Mouse (Mus musculus) gastrocnemius, postnatal 25 days (tissue): ENCODE results near the gene Elfn1. TPM values are rescaled to one million over a fixed set of nuclear protein-coding genes. Genes with fewer than 3 reads are reported as not detected.
"Not testable (repeated sequence)": the region's sequence is repeated elsewhere in the genome, so short reads cannot be mapped to it uniquely, and the experiment has no call there.

ENCODE experiments used
- DNase-seq: peaks from one replicate; pipeline ENCODE4 v3.0.0; 2022
- total RNA-seq, 2 experiments: library from RNA; stranded (reverse); gene quantifications; 1 replicate in 1 of 2; 2 replicates in 1 of 2; pipeline ENCODE4 v1.2.3; 2021

The Elfn1 gene
- total RNA-seq, 2 experiments from 2014 or later, result not detected

- no peak for DNase-seq
Observed at GRCm38 (mm10) chr5:139976584-139976983, 68.8 kb downstream of the Elfn1 start.

GRCm38 (mm10) chr5:139977476-139977875 is 69.7 kb downstream of the Elfn1 start:
- DNase-seq, result no peak

GRCm38 (mm10) chr5:139978525-139979276 is 71.0 kb downstream of the Elfn1 start:
- no peak for DNase-seq

GRCm38 (mm10) chr5:139979371-139979770 is 71.6 kb downstream of the Elfn1 start:
- DNase-seq, result no peak

GRCm38 (mm10) chr5:139981976-139982375 is 74.2 kb downstream of the Elfn1 start:
- DNase-seq, result no peak

GRCm38 (mm10) chr5:139985073-139985746 is 77.5 kb downstream of the Elfn1 start:
- DNase-seq, result no peak

GRCm38 (mm10) chr5:139991531-139991930 is 83.8 kb downstream of the Elfn1 start:
- DNase-seq, result no peak

- DNase-seq, result not testable (repeated sequence)
Observed at GRCm38 (mm10) chr5:139998321-139998720, 90.6 kb downstream of the Elfn1 start.

GRCm38 (mm10) chr5:139998916-139999315 is 91.2 kb downstream of the Elfn1 start:
- DNase-seq, result no peak

GRCm38 (mm10) chr5:140002541-140002940 is 94.8 kb downstream of the Elfn1 start:
- DNase-seq, result no peak

GRCm38 (mm10) chr5:140006861-140007260 is 99.1 kb downstream of the Elfn1 start:
- DNase-seq, result no peak

- no peak for DNase-seq
Observed at GRCm38 (mm10) chr5:140007656-140008522, 100.1 kb downstream of the Elfn1 start.

GRCm38 (mm10) chr5:140008523-140008806 is 100.7 kb downstream of the Elfn1 start:
- DNase-seq, result no peak

- DNase-seq, result no peak
Observed at GRCm38 (mm10) chr5:140009083-140009655, 101.4 kb downstream of the Elfn1 start.

GRCm38 (mm10) chr5:140010405-140010804 is 102.7 kb downstream of the Elfn1 start:
- DNase-seq, result no peak

- no peak for DNase-seq
Observed at GRCm38 (mm10) chr5:140012286-140012967, 104.7 kb downstream of the Elfn1 start.

GRCm38 (mm10) chr5:140013652-140014051 is 105.9 kb downstream of the Elfn1 start:
- no peak for DNase-seq

- DNase-seq, result no peak
Observed at GRCm38 (mm10) chr5:140016896-140017295, 109.2 kb downstream of the Elfn1 start.

- DNase-seq, result no peak
Observed at GRCm38 (mm10) chr5:140018780-140019179, 111.0 kb downstream of the Elfn1 start.

- DNase-seq, result no peak
Observed at GRCm38 (mm10) chr5:140019616-140020015, 111.9 kb downstream of the Elfn1 start.

GRCm38 (mm10) chr5:140021755-140022154 is 114.0 kb downstream of the Elfn1 start:
- no peak for DNase-seq

- DNase-seq, result no peak
Observed at GRCm38 (mm10) chr5:140022861-140023260, 115.1 kb downstream of the Elfn1 start.
